Mouse (Mus musculus): ENCODE results near the gene Map3k9. TPM values are rescaled to one million over a fixed set of nuclear protein-coding genes. Genes with fewer than 3 reads are reported as not detected.

The Map3k9 gene
- total and polyA plus RNA-seq, 2 experiments: 0.07 to 0.09 TPM

- WGBS: 82% methylated on average over 6 of the region's 6 CpGs
Measured at GRCm38 (mm10) chr12:81782606-81783005, 1.6 kb upstream of the Map3k9 start.

GRCm38 (mm10) chr12:81780271-81781093, 493 bp downstream of the Map3k9 start:
- H3K27ac ChIP-seq (replicated peaks; ENCODE audit: insufficient read depth, low read depth, low read length): no peak overlapping the region
- H3K9ac ChIP-seq (ENCODE audit: low read depth, low read length): peak overlapping the region; percentile 22
- 2% methylated on average over 84 of the region's 91 CpGs for WGBS
- no peak for TF ChIP-seq CTCF (IDR thresholded peaks at IDR 0.05; ENCODE audit: low read depth, low read length)
- no peak for TF ChIP-seq POLR2A (IDR thresholded peaks at IDR 0.05; ENCODE audit: extremely low read depth, insufficient read depth, low read length)
- peaks cover 10% of the 10 kb centered on the region for H3K27me3 ChIP-seq (ENCODE audit: control insufficient read depth, insufficient read depth, low read length)
- no peak for DNase-seq (ENCODE audit: extremely low read depth, low read depth, low spot score)
- peak overlapping the region; percentile 51 for H3K4me3 ChIP-seq (ENCODE audit: insufficient read depth, low read depth, low read length)
- peaks cover 3% of the 10 kb centered on the region; the same call in 1 of the 2 replicates for H3K4me1 ChIP-seq (ENCODE audit: control insufficient read depth, insufficient read depth, low read length)
- H3K36me3 ChIP-seq (ENCODE audit: control insufficient read depth, insufficient read depth, low read length): no peaks in the 10 kb centered on the region
- no peaks in the 10 kb centered on the region for H3K79me2 ChIP-seq (ENCODE audit: control insufficient read depth, insufficient read depth, low read length)

More at GRCm38 (mm10) chr12:81782606-81783005, 1.6 kb upstream of the Map3k9 start:
- DNase-seq (ENCODE audit: extremely low read depth, low read depth, low spot score): no peak
- Histone ChIP-seq H3K79me2 (ENCODE audit: control insufficient read depth, insufficient read depth, low read length) (no peaks in the 10 kb centered on the region), H3K4me1 (ENCODE audit: control insufficient read depth, insufficient read depth, low read length) (peaks cover 3% of the 10 kb centered on the region; the same call in 1 of the 2 replicates), H3K9ac (ENCODE audit: low read depth, low read length) (no peak overlapping the region), H3K4me3 (ENCODE audit: insufficient read depth, low read depth, low read length) (no peak overlapping the region), H3K36me3 (ENCODE audit: control insufficient read depth, insufficient read depth, low read length) (no peaks in the 10 kb centered on the region), H3K27me3 (ENCODE audit: control insufficient read depth, insufficient read depth, low read length) (peaks cover 10% of the 10 kb centered on the region), H3K27ac (replicated peaks; ENCODE audit: insufficient read depth, low read depth, low read length) (no peak overlapping the region)
- TF ChIP-seq POLR2A (IDR thresholded peaks at IDR 0.05; ENCODE audit: extremely low read depth, insufficient read depth, low read length): no peak
- TF ChIP-seq CTCF (IDR thresholded peaks at IDR 0.05; ENCODE audit: low read depth, low read length): no peak

GRCm38 (mm10) chr12:81779831-81780230, 1.1 kb downstream of the Map3k9 start:
- Histone ChIP-seq H3K4me3 (ENCODE audit: insufficient read depth, low read depth, low read length) (no peak overlapping the region), H3K79me2 (ENCODE audit: control insufficient read depth, insufficient read depth, low read length) (no peaks in the 10 kb centered on the region), H3K4me1 (ENCODE audit: control insufficient read depth, insufficient read depth, low read length) (peaks cover 3% of the 10 kb centered on the region; the same call in 1 of the 2 replicates), H3K27me3 (ENCODE audit: control insufficient read depth, insufficient read depth, low read length) (peaks cover 10% of the 10 kb centered on the region), H3K9ac (ENCODE audit: low read depth, low read length) (no peak overlapping the region), H3K27ac (replicated peaks; ENCODE audit: insufficient read depth, low read depth, low read length) (no peak overlapping the region), H3K36me3 (ENCODE audit: control insufficient read depth, insufficient read depth, low read length) (no peaks in the 10 kb centered on the region)
- DNase-seq (ENCODE audit: extremely low read depth, low read depth, low spot score): no peak
- 10% methylated on average over 12 of the region's 12 CpGs for WGBS
- no peak for TF ChIP-seq CTCF (IDR thresholded peaks at IDR 0.05; ENCODE audit: low read depth, low read length)
- TF ChIP-seq POLR2A (IDR thresholded peaks at IDR 0.05; ENCODE audit: extremely low read depth, insufficient read depth, low read length): no peak

- H3K36me3 ChIP-seq (ENCODE audit: control insufficient read depth, insufficient read depth, low read length): no peaks in the 10 kb centered on the region
- no peak for TF ChIP-seq CTCF (IDR thresholded peaks at IDR 0.05; ENCODE audit: low read depth, low read length)
- no peak for TF ChIP-seq POLR2A (IDR thresholded peaks at IDR 0.05; ENCODE audit: extremely low read depth, insufficient read depth, low read length)
- peaks cover 10% of the 10 kb centered on the region for H3K27me3 ChIP-seq (ENCODE audit: control insufficient read depth, insufficient read depth, low read length)
- H3K79me2 ChIP-seq (ENCODE audit: control insufficient read depth, insufficient read depth, low read length): no peaks in the 10 kb centered on the region
- no peak for DNase-seq (ENCODE audit: extremely low read depth, low read depth, low spot score)
- no peak overlapping the region for H3K27ac ChIP-seq (replicated peaks; ENCODE audit: insufficient read depth, low read depth, low read length)
- 47% methylated on average over 3 of the region's 3 CpGs for WGBS
- H3K4me3 ChIP-seq (ENCODE audit: insufficient read depth, low read depth, low read length): no peak overlapping the region
- no peak overlapping the region for H3K9ac ChIP-seq (ENCODE audit: low read depth, low read length)
- H3K4me1 ChIP-seq (ENCODE audit: control insufficient read depth, insufficient read depth, low read length): peaks cover 3% of the 10 kb centered on the region; the same call in 1 of the 2 replicates
Measured at GRCm38 (mm10) chr12:81776191-81776590, 4.8 kb downstream of the Map3k9 start.

DNA sequence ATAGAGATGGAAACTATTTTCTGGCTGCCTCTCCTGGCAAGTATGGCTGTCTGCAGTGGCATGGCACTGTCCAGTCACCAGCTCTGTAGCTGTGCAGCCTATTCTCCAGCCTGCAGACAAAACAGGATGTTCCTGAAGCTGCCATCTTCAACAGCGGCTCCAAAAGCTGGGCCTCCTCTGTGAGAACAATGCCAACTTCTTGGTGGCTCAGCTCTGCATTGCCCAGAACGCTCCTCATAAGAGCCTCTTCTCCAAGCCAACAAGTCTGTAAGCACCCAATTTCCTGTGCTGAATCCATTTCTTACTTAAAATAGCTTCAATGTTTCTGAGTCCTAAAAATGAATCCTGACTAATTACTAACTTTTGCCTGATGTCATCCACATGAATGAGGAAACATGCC, 5.3 kb downstream of the Map3k9 start:
- WGBS: 82% methylated on average over 2 of the region's 2 CpGs
- H3K36me3 ChIP-seq (ENCODE audit: control insufficient read depth, insufficient read depth, low read length): no peaks in the 10 kb centered on the region

GRCm38 (mm10) chr12:81774186-81774585, 6.8 kb downstream of the Map3k9 start:
- Histone ChIP-seq H3K4me3 (ENCODE audit: insufficient read depth, low read depth, low read length) (no peak overlapping the region), H3K27ac (replicated peaks; ENCODE audit: insufficient read depth, low read depth, low read length) (no peak overlapping the region), H3K4me1 (ENCODE audit: control insufficient read depth, insufficient read depth, low read length) (no peaks in the 10 kb centered on the region), H3K79me2 (ENCODE audit: control insufficient read depth, insufficient read depth, low read length) (no peaks in the 10 kb centered on the region), H3K9ac (ENCODE audit: low read depth, low read length) (no peak overlapping the region), H3K36me3 (ENCODE audit: control insufficient read depth, insufficient read depth, low read length) (no peaks in the 10 kb centered on the region), H3K27me3 (ENCODE audit: control insufficient read depth, insufficient read depth, low read length) (0 out of 2 replicates have a peak, but pooled peaks cover 3% of the 10 kb centered on the region)
- no peak for DNase-seq (ENCODE audit: extremely low read depth, low read depth, low spot score)
- no peak for TF ChIP-seq CTCF (IDR thresholded peaks at IDR 0.05; ENCODE audit: low read depth, low read length)
- no peak for TF ChIP-seq POLR2A (IDR thresholded peaks at IDR 0.05; ENCODE audit: extremely low read depth, insufficient read depth, low read length)
- WGBS: 87% methylated on average over 4 of the region's 4 CpGs

More for the DNA sequence above, 5.3 kb downstream of the Map3k9 start:
- H3K27me3 ChIP-seq (ENCODE audit: control insufficient read depth, insufficient read depth, low read length): peaks cover 8% of the 10 kb centered on the region
- DNase-seq (ENCODE audit: extremely low read depth, low read depth, low spot score): no peak
- peaks cover 3% of the 10 kb centered on the region; the same call in 1 of the 2 replicates for H3K4me1 ChIP-seq (ENCODE audit: control insufficient read depth, insufficient read depth, low read length)
- H3K79me2 ChIP-seq (ENCODE audit: control insufficient read depth, insufficient read depth, low read length): no peaks in the 10 kb centered on the region
- no peak overlapping the region for H3K4me3 ChIP-seq (ENCODE audit: insufficient read depth, low read depth, low read length)
- no peak overlapping the region for H3K9ac ChIP-seq (ENCODE audit: low read depth, low read length)
- no peak overlapping the region for H3K27ac ChIP-seq (replicated peaks; ENCODE audit: insufficient read depth, low read depth, low read length)
- no peak for TF ChIP-seq POLR2A (IDR thresholded peaks at IDR 0.05; ENCODE audit: extremely low read depth, insufficient read depth, low read length)
- TF ChIP-seq CTCF (IDR thresholded peaks at IDR 0.05; ENCODE audit: low read depth, low read length): no peak
